Comparison of ENCODE assay signal across 27 mouse cellular contexts in genomic region chr3:138454234-138454633, GRCm38 (mm10). TPM values are rescaled to one million over a fixed set of nuclear protein-coding genes. Genes with fewer than 3 reads are reported as not detected.
"Had no signal": no experiment of that assay in that cellular context is flagged by ENCODE, and none has a peak within 500 bp of the region (broad histone marks: within the 10 kb centered on the region; RNA-seq: fewer than 3 reads in every experiment).

No protein-coding gene starts in this region.

- H3K4me2 ChIP-seq: heart, embryonic 11.5 days; heart, embryonic 13.5 days; heart, embryonic 15.5 days; hindbrain, embryonic 12.5 days; hindbrain, embryonic 14.5 days; intestine, embryonic 15.5 days; limb, embryonic 12.5 days had no signal

- DNase-seq: gastrocnemius, postnatal 14 days; gastrocnemius, postnatal 36 days; heart, adult 2 months; heart, postnatal 4 days; kidney, adult 18-20 months; kidney, postnatal 10 days; kidney, postnatal 25 days; kidney, postnatal 4 days; liver had no signal

- H3K27ac ChIP-seq: heart, adult 2 months; heart, embryonic 13.5 days; heart, embryonic 15.5 days; hindbrain, embryonic 10.5 days; hindbrain, embryonic 12.5 days; hindbrain, embryonic 14.5 days; intestine, embryonic 15.5 days; layer of hippocampus, adult 2 months; left cerebral cortex, adult 2 months; limb, embryonic 10.5 days; limb, embryonic 12.5 days had no signal

- H3K4me3 ChIP-seq: heart, adult 2 months; heart, embryonic 13.5 days; heart, embryonic 15.5 days; hindbrain, embryonic 10.5 days; hindbrain, embryonic 12.5 days; intestine, embryonic 15.5 days; layer of hippocampus, adult 2 months; left cerebral cortex, adult 2 months; limb, embryonic 10.5 days; limb, embryonic 12.5 days had no signal

- H3K4me1 ChIP-seq: heart, embryonic 13.5 days; heart, embryonic 15.5 days; hindbrain, embryonic 10.5 days; hindbrain, embryonic 12.5 days; intestine, embryonic 15.5 days; limb, embryonic 10.5 days had no signal

- H3K9ac ChIP-seq: heart, embryonic 13.5 days; heart, embryonic 15.5 days; hindbrain, embryonic 12.5 days; hindbrain, embryonic 14.5 days; intestine, embryonic 15.5 days; limb, embryonic 12.5 days had no signal

- H3K9me3 ChIP-seq: heart, embryonic 13.5 days; heart, embryonic 15.5 days; hindbrain, embryonic 10.5 days; hindbrain, embryonic 12.5 days; intestine, embryonic 15.5 days; limb, embryonic 10.5 days; limb, embryonic 12.5 days had no signal

- H3K27me3 ChIP-seq: heart, embryonic 13.5 days; heart, embryonic 15.5 days; hindbrain, embryonic 12.5 days; intestine, embryonic 15.5 days; limb, embryonic 12.5 days had no signal

- ATAC-seq: hindbrain, embryonic 16.5 days; inflammation-experienced regulatory T-cells, adult 6 months; intestine, embryonic 15.5 days; intestine, postnatal 0 days had no signal

RNA-seq across cellular contexts. Expression of gene Adh4, which starts 39.0 kb away (rescaled TPM):
- polyA plus RNA-seq: heart, adult 2 months; heart, embryonic 11.5 days; heart, embryonic 13.5 days; heart, embryonic 15.5 days; heart, postnatal 0 days; hindbrain, embryonic 10.5 days; hindbrain, embryonic 12.5 days; hindbrain, embryonic 16.5 days; kidney, embryonic 14.5 days; kidney, embryonic 16.5 days; limb, embryonic 10.5 days; limb, embryonic 12.5 days; limb, embryonic 14.5 days had no signal
